In the genomic region with DNA sequence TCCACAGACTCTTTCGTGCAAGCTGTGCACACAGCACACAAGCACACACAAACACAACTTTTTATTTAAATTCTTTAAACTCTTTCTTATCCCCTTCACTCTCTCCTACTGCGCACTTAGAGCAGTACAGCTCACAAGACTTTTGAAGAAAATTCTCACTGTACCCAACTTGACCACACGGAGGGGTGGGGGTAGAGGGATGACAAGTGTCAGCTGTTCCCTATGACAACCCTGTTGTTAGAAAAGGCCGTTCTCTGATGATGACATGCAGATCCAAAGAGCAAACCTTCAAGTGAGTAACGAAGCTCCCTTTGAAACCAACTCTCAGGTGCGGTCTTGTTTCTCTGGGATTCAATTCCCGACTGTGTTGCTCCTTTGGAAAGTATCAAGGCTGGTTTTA, we compare ENCODE assay signal across 8 mouse cellular contexts. TPM values are rescaled to one million over a fixed set of nuclear protein-coding genes. Genes with fewer than 3 reads are reported as not detected.
A peak's percentile ranks its signal among the peaks of the same experiment; 100 is the strongest.
DNase-seq lines count a peak whose midpoint lies in the region; ATAC-seq and TF ChIP-seq lines count a peak whose summit lies in the region.

No protein-coding gene starts in this region.

- no peaks in the 10 kb centered on the region; the same call in 1 of the 2 replicates for H3K36me3 ChIP-seq in hindbrain, embryonic 12.5 days

- peak overlapping the region; percentile 59 for H3K4me2 ChIP-seq in hindbrain, embryonic 12.5 days (replicated peaks)

- TF ChIP-seq CTCF in left cerebral cortex, adult 2 months (IDR thresholded peaks at IDR 0.05) = no peak
- TF ChIP-seq CTCF in bone marrow, adult 2 months (IDR thresholded peaks at IDR 0.05; ENCODE audit: control insufficient read depth, insufficient read depth, low read length) = no peak

- TF ChIP-seq POLR2A in bone marrow, adult 2 months (IDR thresholded peaks at IDR 0.05; ENCODE audit: borderline replicate concordance, control insufficient read depth, low read depth, low read length) = no peak

- H3K27ac ChIP-seq in left cerebral cortex, adult 2 months = peak overlapping the region; percentile 86
- no peak overlapping the region for H3K27ac ChIP-seq in bone marrow, adult 2 months (ENCODE audit: control insufficient read depth, insufficient read depth, low read depth, low read length, poor library complexity)
- no peak overlapping the region for H3K27ac ChIP-seq in hindbrain, embryonic 12.5 days

- H3K9me3 ChIP-seq in hindbrain, embryonic 12.5 days (replicated peaks) = no peaks in the 10 kb centered on the region

- intact Hi-C loops in left cerebral cortex, adult 2 months (cut with DNase I) = loop anchor here (1.0 to 2.0 kb wide), 3 partner anchors 65 to 1033 kb away; no protein-coding TSS in a partner anchor
- intact Hi-C loops in left cerebral cortex, postnatal 10 days (cut with DNase I) = loop anchor here (1.0 kb wide), 1 partner anchor 84 kb away; no protein-coding TSS in a partner anchor
- intact Hi-C loops in left cerebral cortex, postnatal 25 days (cut with DNase I) = loop anchor here (1.0 to 2.0 kb wide), 4 partner anchors 65 to 1033 kb away; no protein-coding TSS in a partner anchor

- no peak for DNase-seq in left cerebral cortex, adult 2 months (ENCODE audit: extremely low spot score in 1 of 2, low spot score in 2 of 2)
- no peak for DNase-seq in left cerebral cortex, postnatal 10 days (ENCODE audit: extremely low spot score in 1 of 2, low spot score in 2 of 2)
- DNase-seq in spleen, postnatal 14 days (ENCODE audit: low spot score in 2 of 2) = no peak
- DNase-seq in left cerebral cortex, adult 11 months (ENCODE audit: low spot score) = no peak
- DNase-seq in left cerebral cortex, postnatal 25 days (ENCODE audit: low spot score in 2 of 2) = no peak

- WGBS in bone marrow, adult 2 months = 17% methylated on average over 7 of the region's 7 CpGs
- WGBS in hindbrain, embryonic 12.5 days = 45% methylated on average over 7 of the region's 7 CpGs

- H3K27me3 ChIP-seq in hindbrain, embryonic 12.5 days = no peaks in the 10 kb centered on the region

- H3K4me3 ChIP-seq in left cerebral cortex, adult 2 months = peak overlapping the region; percentile 67
- H3K4me3 ChIP-seq in bone marrow, adult 2 months (replicated peaks; ENCODE audit: control insufficient read depth, low read depth, low read length) = peak overlapping the region; percentile 99
- peak overlapping the region; percentile 78 for H3K4me3 ChIP-seq in hindbrain, embryonic 12.5 days

- peaks cover 4% of the 10 kb centered on the region for H3K4me1 ChIP-seq in bone marrow, adult 2 months (ENCODE audit: control insufficient read depth, insufficient read depth, low read length)
- peaks cover 11% of the 10 kb centered on the region for H3K4me1 ChIP-seq in hindbrain, embryonic 12.5 days

- H3K9ac ChIP-seq in hindbrain, embryonic 12.5 days = peak overlapping the region; percentile 72

- peak; percentile 20 for ATAC-seq in hindbrain, embryonic 12.5 days (ENCODE audit: low FRiP score)
- ATAC-seq in megakaryocyte-erythroid progenitor cell, adult 5-6 weeks (replicated peaks; ENCODE audit: low FRiP score, low TSS enrichment, poor library complexity, severe bottlenecking) = peak; percentile 65

RNA-seq across cellular contexts. Expression of a gene that starts 0.7 kb away (rescaled TPM):
- total RNA-seq in left cerebral cortex, adult 2 months (2021) = 10 to 100 TPM; 28.6 to 31.6 TPM
- 10 to 100 TPM; 46.7 to 48.0 TPM for total RNA-seq in left cerebral cortex, postnatal 10 days (2021)
- 14.5 and 35.7 TPM in 2 replicates for polyA plus RNA-seq in bone marrow, adult 2 months (2011; ENCODE audit: insufficient read depth, insufficient read length, low replicate concordance, missing spikeins)
- polyA plus RNA-seq in hindbrain, embryonic 12.5 days (2016; fragmentation: Nextera tagmentation; extraction: Ambion mirVana) = 95.1 and 96.2 TPM in 2 replicates
- 76.0 and 81.6 TPM in 2 replicates for total RNA-seq in megakaryocyte-erythroid progenitor cell, adult 5-6 weeks (2014; fragmentation: Nextera tagmentation)
- total RNA-seq in megakaryocyte-erythroid progenitor cell, adult 5-6 weeks (2017) = 45.2 and 74.2 TPM in 2 replicates
- 10 to 100 TPM; 27.6 to 29.8 TPM for total RNA-seq in left cerebral cortex, postnatal 25 days (2021)

RNA-seq across cellular contexts. Expression of a gene that starts 26.8 kb away (rescaled TPM):
- total RNA-seq in left cerebral cortex, adult 2 months (2021) = 10 to 100 TPM; 22.6 to 23.8 TPM
- 10 to 100 TPM; 18.5 to 19.1 TPM for total RNA-seq in left cerebral cortex, postnatal 10 days (2021)
- polyA plus RNA-seq in bone marrow, adult 2 months (2011; ENCODE audit: insufficient read depth, insufficient read length, low replicate concordance, missing spikeins) = 11.9 and 18.4 TPM in 2 replicates
- 9.7 and 10.5 TPM in 2 replicates for polyA plus RNA-seq in hindbrain, embryonic 12.5 days (2016; fragmentation: Nextera tagmentation; extraction: Ambion mirVana)
- total RNA-seq in megakaryocyte-erythroid progenitor cell, adult 5-6 weeks (2014; fragmentation: Nextera tagmentation) = 1.8 TPM in 1 of 2 replicates, not detected in the other
- 1.5 TPM in 1 of 2 replicates, not detected in the other for total RNA-seq in megakaryocyte-erythroid progenitor cell, adult 5-6 weeks (2017)
- total RNA-seq in left cerebral cortex, postnatal 25 days (2021) = 10 to 100 TPM; 27.1 to 29.8 TPM

RNA-seq across cellular contexts. Expression of a gene that starts 27.1 kb away (rescaled TPM):
- 1 to 10 TPM; 3.0 to 3.6 TPM for total RNA-seq in left cerebral cortex, adult 2 months (2021)
- total RNA-seq in left cerebral cortex, postnatal 10 days (2021) = 1 to 10 TPM; 1.6 to 1.8 TPM
- polyA plus RNA-seq in bone marrow, adult 2 months (2011; ENCODE audit: insufficient read depth, insufficient read length, low replicate concordance, missing spikeins) = 1.1 and 1.9 TPM in 2 replicates
- polyA plus RNA-seq in hindbrain, embryonic 12.5 days (2016; fragmentation: Nextera tagmentation; extraction: Ambion mirVana) = 0.17 and 0.28 TPM in 2 replicates
- 0.20 TPM in 1 of 2 replicates, not detected in the other for total RNA-seq in megakaryocyte-erythroid progenitor cell, adult 5-6 weeks (2014; fragmentation: Nextera tagmentation)
- total RNA-seq in megakaryocyte-erythroid progenitor cell, adult 5-6 weeks (2017) = 0.50 and 0.89 TPM in 2 replicates
- 1 to 10 TPM; 3.4 to 3.8 TPM for total RNA-seq in left cerebral cortex, postnatal 25 days (2021)

RNA-seq across cellular contexts. Expression of a gene that starts 33.3 kb away (rescaled TPM):
- not detected for total RNA-seq in left cerebral cortex, adult 2 months (2021)
- not detected for total RNA-seq in left cerebral cortex, postnatal 10 days (2021)
- not detected in 2 replicates for polyA plus RNA-seq in bone marrow, adult 2 months (2011; ENCODE audit: insufficient read depth, insufficient read length, low replicate concordance, missing spikeins)
- polyA plus RNA-seq in hindbrain, embryonic 12.5 days (2016; fragmentation: Nextera tagmentation; extraction: Ambion mirVana) = 0.55 TPM in 1 of 2 replicates, not detected in the other
- not detected in 2 replicates for total RNA-seq in megakaryocyte-erythroid progenitor cell, adult 5-6 weeks (2014; fragmentation: Nextera tagmentation)
- total RNA-seq in megakaryocyte-erythroid progenitor cell, adult 5-6 weeks (2017) = not detected in 2 replicates
- total RNA-seq in left cerebral cortex, postnatal 25 days (2021) = not detected

RNA-seq across cellular contexts. Expression of a gene that starts 33.5 kb away (rescaled TPM):
- not detected for total RNA-seq in left cerebral cortex, adult 2 months (2021)
- total RNA-seq in left cerebral cortex, postnatal 10 days (2021) = not detected
- polyA plus RNA-seq in bone marrow, adult 2 months (2011; ENCODE audit: insufficient read depth, insufficient read length, low replicate concordance, missing spikeins) = 1.5 TPM in 1 of 2 replicates, not detected in the other
- polyA plus RNA-seq in hindbrain, embryonic 12.5 days (2016; fragmentation: Nextera tagmentation; extraction: Ambion mirVana) = 0.79 and 1.1 TPM in 2 replicates
- not detected in 2 replicates for total RNA-seq in megakaryocyte-erythroid progenitor cell, adult 5-6 weeks (2014; fragmentation: Nextera tagmentation)
- total RNA-seq in megakaryocyte-erythroid progenitor cell, adult 5-6 weeks (2017) = not detected in 2 replicates
- total RNA-seq in left cerebral cortex, postnatal 25 days (2021) = under 1 TPM in 1 of 2 experiments, not detected in 1; 0.21 TPM

Comparison
In these comparisons a context has a peak if more than half of its experiments do, and no peak if none do; other contexts are left out.
1. RNA of a gene that starts 26.8 kb away (total RNA-seq): 27.1 to 29.8 TPM in left cerebral cortex, postnatal 25 days, 22.6 to 23.8 TPM in left cerebral cortex, adult 2 months and 18.5 to 19.1 TPM in left cerebral cortex, postnatal 10 days; 1.5 to 1.8 TPM in megakaryocyte-erythroid progenitor cell, adult 5-6 weeks; every median in the first group is over 4 times any median in the second.
2. Peak in every context shown above with its lines, with median percentiles within 50 percentile points of each other: H3K4me3 ChIP-seq.